Comparison of ENCODE assay signal across 19 mouse cellular contexts in the genomic region with DNA sequence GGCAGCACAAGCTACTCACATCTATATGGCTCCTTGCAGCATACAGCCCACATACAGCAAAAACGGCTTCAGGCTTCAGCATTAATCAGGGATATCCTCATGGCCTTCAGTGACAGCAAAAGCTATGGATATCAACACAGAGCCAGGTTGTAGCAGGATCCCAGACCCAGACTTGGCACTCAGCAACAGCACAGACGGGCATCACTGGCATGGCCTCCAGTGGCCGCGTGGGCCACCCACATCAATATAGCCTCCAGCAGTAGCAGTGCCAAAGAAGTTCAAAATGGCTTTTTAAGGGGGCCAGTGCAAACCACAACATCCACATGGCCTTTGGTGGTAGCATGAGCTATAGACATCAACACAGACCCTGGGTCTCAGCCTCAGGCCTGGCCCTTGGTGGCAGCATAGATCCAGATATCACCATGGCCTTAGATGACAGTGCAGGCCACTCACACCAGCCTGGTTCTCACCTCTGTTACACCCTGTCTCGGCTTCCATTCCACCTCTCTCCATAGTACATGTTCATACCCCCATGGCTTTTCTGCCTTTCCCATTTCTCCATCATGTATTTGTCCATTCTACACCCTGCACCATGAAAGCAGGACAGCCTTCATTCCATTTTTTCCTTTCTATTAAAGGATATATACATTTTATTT. TPM values are rescaled to one million over a fixed set of nuclear protein-coding genes. Genes with fewer than 3 reads are reported as not detected.
A peak's percentile ranks its signal among the peaks of the same experiment; 100 is the strongest.
DNase-seq lines count a peak whose midpoint lies in the region; ATAC-seq lines count a peak whose summit lies in the region.
"Had no signal": no experiment of that assay in that cellular context is flagged by ENCODE, and none has a peak within 500 bp of the region (broad histone marks: within the 10 kb centered on the region; RNA-seq: fewer than 3 reads in every experiment).

No protein-coding gene starts in this region.

- peaks cover 37% of the 10 kb centered on the region for H3K4me1 ChIP-seq in hindbrain, embryonic 10.5 days (replicated peaks)
- peaks cover 6% of the 10 kb centered on the region for H3K4me1 ChIP-seq in hindbrain, embryonic 11.5 days (replicated peaks; ENCODE audit: control insufficient read depth, insufficient read depth, low read length)
- peaks cover 35% of the 10 kb centered on the region for H3K4me1 ChIP-seq in forebrain, embryonic 16.5 days (replicated peaks; ENCODE audit: control insufficient read depth, insufficient read depth, low read length)
- peaks cover 52% of the 10 kb centered on the region for H3K4me1 ChIP-seq in midbrain, embryonic 10.5 days
- peaks cover 11% of the 10 kb centered on the region for H3K4me1 ChIP-seq in neural tube, embryonic 15.5 days
- H3K4me1 ChIP-seq: embryonic facial prominence, embryonic 12.5 days; lung, embryonic 15.5 days had no signal

- H3K4me3 ChIP-seq in hindbrain, embryonic 10.5 days = no peak overlapping the region
- no peak overlapping the region for H3K4me3 ChIP-seq in hindbrain, embryonic 11.5 days (ENCODE audit: low read depth, low read length)
- no peak overlapping the region for H3K4me3 ChIP-seq in forebrain, embryonic 16.5 days (replicated peaks; ENCODE audit: low read length)
- no peak overlapping the region for H3K4me3 ChIP-seq in midbrain, embryonic 10.5 days
- no peak overlapping the region for H3K4me3 ChIP-seq in neural tube, embryonic 15.5 days (replicated peaks)
- H3K4me3 ChIP-seq: embryonic facial prominence, embryonic 12.5 days; heart, embryonic 12.5 days; lung, embryonic 15.5 days; megakaryocyte, embryonic 14.5 days; neural tube, embryonic 12.5 days had no signal

- ATAC-seq in hindbrain, embryonic 11.5 days (ENCODE audit: low FRiP score) = no peak
- ATAC-seq in forebrain, embryonic 16.5 days = peak; percentile 21; the same call in 1 of the 2 replicates
- ATAC-seq in neural tube, embryonic 15.5 days (ENCODE audit: low FRiP score) = peak; percentile 51
- ATAC-seq in CD4-positive, CD25-positive, alpha-beta regulatory T cell, adult 4 months = no peak

- DNase-seq in hindbrain, embryonic 10.5 days (ENCODE audit: low spot score) = no peak
- DNase-seq in hindbrain, embryonic 11.5 days (ENCODE audit: low spot score) = no peak
- no peak for DNase-seq in midbrain, embryonic 10.5 days (ENCODE audit: low spot score)
- no peak for DNase-seq in kidney, adult 18-20 months
- DNase-seq: adrenal gland, postnatal 10 days; gastrocnemius, postnatal 25 days; heart, postnatal 4 days; kidney, adult 2 months; kidney, postnatal 25 days had no signal

- no peaks in the 10 kb centered on the region for H3K9me3 ChIP-seq in hindbrain, embryonic 10.5 days
- H3K9me3 ChIP-seq in hindbrain, embryonic 11.5 days (ENCODE audit: control insufficient read depth, low read length) = no peaks in the 10 kb centered on the region
- no peaks in the 10 kb centered on the region for H3K9me3 ChIP-seq in forebrain, embryonic 16.5 days (ENCODE audit: control insufficient read depth, low read length)
- no peaks in the 10 kb centered on the region for H3K9me3 ChIP-seq in midbrain, embryonic 10.5 days (replicated peaks)
- no peaks in the 10 kb centered on the region for H3K9me3 ChIP-seq in neural tube, embryonic 15.5 days (replicated peaks)
- H3K9me3 ChIP-seq: embryonic facial prominence, embryonic 12.5 days; G1E; heart, embryonic 12.5 days; lung, embryonic 15.5 days; neural tube, embryonic 12.5 days had no signal

- H3K4me2 ChIP-seq in hindbrain, embryonic 11.5 days (replicated peaks; ENCODE audit: low read depth, low read length) = no peak overlapping the region
- no peak overlapping the region for H3K4me2 ChIP-seq in forebrain, embryonic 16.5 days (ENCODE audit: low read length)
- no peak overlapping the region for H3K4me2 ChIP-seq in neural tube, embryonic 15.5 days
- H3K4me2 ChIP-seq: embryonic facial prominence, embryonic 12.5 days; liver, embryonic 11.5 days; lung, embryonic 15.5 days had no signal

- peaks cover 10% of the 10 kb centered on the region; the same call in 1 of the 2 replicates for H3K27me3 ChIP-seq in hindbrain, embryonic 10.5 days (ENCODE audit: insufficient read depth, poor library complexity, severe bottlenecking)
- no peaks in the 10 kb centered on the region for H3K27me3 ChIP-seq in hindbrain, embryonic 11.5 days (ENCODE audit: control insufficient read depth, insufficient read depth, low read length)
- no peaks in the 10 kb centered on the region for H3K27me3 ChIP-seq in forebrain, embryonic 16.5 days (replicated peaks; ENCODE audit: control insufficient read depth, insufficient read depth, low read length)
- peaks cover 8% of the 10 kb centered on the region for H3K27me3 ChIP-seq in midbrain, embryonic 10.5 days (ENCODE audit: low read depth, poor library complexity, severe bottlenecking)
- H3K27me3 ChIP-seq in neural tube, embryonic 15.5 days (replicated peaks) = no peaks in the 10 kb centered on the region
- H3K27me3 ChIP-seq: neural tube, embryonic 12.5 days had no signal

- 89% methylated on average over 5 of the region's 5 CpGs for WGBS in hindbrain, embryonic 10.5 days
- 90% methylated on average over 5 of the region's 5 CpGs for WGBS in hindbrain, embryonic 11.5 days
- 56% methylated on average over 5 of the region's 5 CpGs for WGBS in forebrain, embryonic 16.5 days
- WGBS in midbrain, embryonic 10.5 days = 90% methylated on average over 5 of the region's 5 CpGs
- 76% methylated on average over 5 of the region's 5 CpGs for WGBS in neural tube, embryonic 15.5 days

- H3K27ac ChIP-seq in hindbrain, embryonic 10.5 days = peak overlapping the region; percentile 23; the same call in 1 of the 2 replicates
- no peak overlapping the region for H3K27ac ChIP-seq in hindbrain, embryonic 11.5 days (ENCODE audit: low read depth, low read length)
- peak overlapping the region; percentile 29; the same call in 1 of the 2 replicates for H3K27ac ChIP-seq in forebrain, embryonic 16.5 days (ENCODE audit: low read length)
- peak overlapping the region; percentile 57 for H3K27ac ChIP-seq in midbrain, embryonic 10.5 days (replicated peaks)
- no peak overlapping the region; the same call in 1 of the 2 replicates for H3K27ac ChIP-seq in neural tube, embryonic 15.5 days (replicated peaks)
- H3K27ac ChIP-seq: embryonic facial prominence, embryonic 12.5 days; lung, embryonic 15.5 days; neural tube, embryonic 12.5 days had no signal

- no peaks in the 10 kb centered on the region for H3K36me3 ChIP-seq in hindbrain, embryonic 10.5 days
- H3K36me3 ChIP-seq in hindbrain, embryonic 11.5 days (ENCODE audit: control insufficient read depth, insufficient read depth, low read length) = no peaks in the 10 kb centered on the region
- H3K36me3 ChIP-seq in forebrain, embryonic 16.5 days (ENCODE audit: control insufficient read depth, insufficient read depth) = no peaks in the 10 kb centered on the region
- H3K36me3 ChIP-seq in midbrain, embryonic 10.5 days = no peaks in the 10 kb centered on the region
- no peaks in the 10 kb centered on the region for H3K36me3 ChIP-seq in neural tube, embryonic 15.5 days
- H3K36me3 ChIP-seq: embryonic facial prominence, embryonic 12.5 days; G1E; heart, embryonic 12.5 days; lung, embryonic 15.5 days; neural tube, embryonic 12.5 days had no signal

- no peak overlapping the region for H3K9ac ChIP-seq in hindbrain, embryonic 11.5 days (ENCODE audit: low read depth, low read length)
- no peak overlapping the region for H3K9ac ChIP-seq in forebrain, embryonic 16.5 days (replicated peaks; ENCODE audit: low read depth, low read length)
- H3K9ac ChIP-seq in neural tube, embryonic 15.5 days (replicated peaks) = no peak overlapping the region
- H3K9ac ChIP-seq: embryonic facial prominence, embryonic 12.5 days; heart, embryonic 12.5 days; lung, embryonic 15.5 days; neural tube, embryonic 12.5 days had no signal

RNA-seq across cellular contexts. Expression of a gene that starts 7.0 kb away (rescaled TPM):
- 35.7 and 43.6 TPM in 2 replicates for polyA plus RNA-seq in hindbrain, embryonic 10.5 days (2016; fragmentation: Nextera tagmentation; extraction: Ambion mirVana)
- polyA plus RNA-seq in hindbrain, embryonic 11.5 days (2014; fragmentation: Nextera tagmentation; extraction: Ambion mirVana) = 59.7 and 61.1 TPM in 2 replicates
- 83.5 and 89.7 TPM in 2 replicates for polyA plus RNA-seq in forebrain, embryonic 16.5 days (2015; fragmentation: Nextera tagmentation; extraction: Ambion mirVana)
- polyA plus RNA-seq in midbrain, embryonic 10.5 days (2016; fragmentation: Nextera tagmentation; extraction: Ambion mirVana) = 39.0 and 48.4 TPM in 2 replicates
- 65.1 and 72.6 TPM in 2 replicates for polyA plus RNA-seq in neural tube, embryonic 15.5 days (2015; fragmentation: Nextera tagmentation; extraction: Ambion mirVana)
- 10 to 100 TPM; 68.1 to 69.0 TPM for polyA plus RNA-seq in CD4-positive, CD25-positive, alpha-beta regulatory T cell, adult 4 months (2017; shearing (Covaris generic))

Comparison
In these comparisons a context has a peak if more than half of its experiments do, and no peak if none do; other contexts are left out.
1. H3K27ac ChIP-seq: peak in hindbrain, embryonic 10.5 days (single experiment), forebrain, embryonic 16.5 days (single experiment) and midbrain, embryonic 10.5 days (single experiment); none in hindbrain, embryonic 11.5 days (single experiment) and neural tube, embryonic 15.5 days (single experiment).
2. ATAC-seq: peak in forebrain, embryonic 16.5 days (single experiment) and neural tube, embryonic 15.5 days (single experiment); none in hindbrain, embryonic 11.5 days (single experiment) and CD4-positive, CD25-positive, alpha-beta regulatory T cell, adult 4 months (single experiment).